Mouse (Mus musculus) c-Kit-positive CD71-positive TER-119-positive erythroid progenitor cells, embryonic 14.5 days (primary cell): ENCODE data around the gene Ammecr1.

Experiments used
- DNase-seq: peaks from one replicate; pipeline ENCODE4 v3.0.0-alpha.2; 2013; ENCODE audit warnings: low spot score

The Ammecr1 gene

GRCm38 (mm10) chrX:142966008-142966966 lies at the start of gene Ammecr1:
Ammecr1 (minus strand) TSS chrX:142966728.
- DNase-seq, result peak; percentile 59

GRCm38 (mm10) chrX:143014118-143014517 lies 47.6 kb upstream of the Ammecr1 start:
- DNase-seq, result no peak

- no peak for DNase-seq
Measured at GRCm38 (mm10) chrX:143012334-143012733, 45.8 kb upstream of the Ammecr1 start.

DNA sequence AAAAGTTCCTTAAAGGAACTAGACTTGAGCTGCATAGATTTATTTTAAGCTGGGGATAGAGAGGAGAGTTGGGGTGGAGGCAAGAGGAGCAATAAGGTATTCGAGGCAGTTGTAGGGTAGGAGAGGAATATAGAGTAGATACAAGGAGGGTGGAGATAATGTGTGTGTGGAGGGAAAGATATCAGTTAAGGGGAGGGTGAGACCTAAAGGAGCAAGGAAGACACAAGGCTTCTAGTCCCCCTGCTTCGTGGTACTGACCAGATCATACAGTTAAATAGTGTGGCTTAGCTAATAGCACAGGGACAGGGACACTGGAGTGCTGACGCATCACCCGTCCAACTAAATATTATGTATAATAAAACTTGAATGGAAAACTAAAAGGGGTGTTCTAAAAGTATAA lies 45.3 kb upstream of the Ammecr1 start:
- DNase-seq, result peak; percentile 56

GRCm38 (mm10) chrX:143004131-143004846 lies 37.8 kb upstream of the Ammecr1 start:
- DNase-seq, result no peak

DNA sequence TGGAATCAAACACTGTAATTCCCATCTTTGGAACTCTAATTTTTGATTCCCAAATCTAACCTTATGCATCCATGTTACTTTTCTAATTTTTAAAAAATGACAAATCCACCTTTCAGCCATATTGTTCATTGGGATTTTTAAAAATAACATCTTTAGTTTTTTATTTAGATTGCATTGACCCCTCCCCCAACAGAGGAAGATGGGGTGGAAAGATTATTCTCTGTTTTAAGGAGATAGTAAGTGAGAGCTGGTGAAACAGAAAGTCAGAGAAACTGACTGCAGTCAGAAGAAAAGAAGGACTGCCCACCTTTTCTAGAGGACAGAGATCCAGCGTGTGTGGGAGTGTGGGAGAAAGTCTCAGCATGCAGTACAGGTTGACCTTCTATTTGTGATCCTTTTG lies 30.7 kb upstream of the Ammecr1 start:
- DNase-seq, result no peak

DNA sequence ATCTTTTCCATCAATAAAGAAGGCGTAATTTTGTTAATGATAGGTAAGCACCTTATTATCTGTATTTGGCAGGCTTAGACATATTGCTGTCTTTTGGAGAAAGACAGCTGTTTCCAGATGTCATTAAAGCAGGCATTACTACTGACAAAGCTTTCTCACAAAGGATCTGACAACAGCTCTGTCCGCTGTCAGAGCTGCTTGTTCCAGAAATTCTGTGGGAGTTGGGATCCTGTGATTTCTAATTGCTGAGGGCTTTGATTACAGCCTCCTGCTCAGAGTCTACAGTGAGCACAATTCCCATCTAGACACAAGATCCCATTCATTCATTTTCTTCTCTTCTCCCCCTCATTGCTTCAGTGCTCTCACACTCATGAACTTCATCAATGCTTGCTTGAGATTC lies 28.0 kb upstream of the Ammecr1 start:
- no peak for DNase-seq

DNA sequence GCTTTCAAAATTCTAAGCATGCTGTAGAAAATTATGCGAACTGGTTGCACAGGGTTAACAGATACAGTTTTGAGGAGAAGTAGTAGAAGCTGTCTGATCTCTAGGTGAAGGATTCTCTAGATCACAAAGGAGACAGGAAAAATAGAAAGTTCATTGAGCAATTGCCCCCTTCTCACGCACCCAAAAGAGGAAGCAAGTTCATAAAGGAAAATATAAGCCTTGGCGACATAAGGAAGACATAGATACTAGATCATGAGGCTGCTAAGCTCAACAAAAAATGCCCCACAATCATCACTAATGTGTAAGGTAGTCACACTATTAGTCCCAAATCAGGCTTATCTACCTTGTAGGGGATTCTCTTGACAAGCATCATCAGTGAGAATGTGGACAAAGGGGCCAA lies 17.6 kb upstream of the Ammecr1 start:
- no peak for DNase-seq

DNA sequence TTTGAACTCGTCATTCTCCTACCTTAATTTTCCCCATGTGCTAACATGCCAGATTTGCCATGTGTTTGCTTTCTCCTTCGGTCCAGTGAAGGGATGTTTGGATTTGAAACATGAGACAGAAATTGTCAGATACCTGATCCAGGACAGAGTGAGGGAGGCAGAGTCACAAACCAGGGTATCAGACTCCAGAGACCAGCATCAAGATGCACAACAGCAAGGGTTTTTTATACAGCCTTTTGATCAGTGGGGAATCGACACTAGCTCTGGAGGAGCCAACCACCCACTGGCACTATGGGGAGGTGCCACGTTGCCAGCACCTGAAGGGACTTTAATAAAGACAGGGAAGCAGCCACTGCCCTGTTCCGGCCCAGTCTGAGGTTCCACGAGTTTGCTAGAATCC lies 17.1 kb upstream of the Ammecr1 start:
- no peak for DNase-seq

DNA sequence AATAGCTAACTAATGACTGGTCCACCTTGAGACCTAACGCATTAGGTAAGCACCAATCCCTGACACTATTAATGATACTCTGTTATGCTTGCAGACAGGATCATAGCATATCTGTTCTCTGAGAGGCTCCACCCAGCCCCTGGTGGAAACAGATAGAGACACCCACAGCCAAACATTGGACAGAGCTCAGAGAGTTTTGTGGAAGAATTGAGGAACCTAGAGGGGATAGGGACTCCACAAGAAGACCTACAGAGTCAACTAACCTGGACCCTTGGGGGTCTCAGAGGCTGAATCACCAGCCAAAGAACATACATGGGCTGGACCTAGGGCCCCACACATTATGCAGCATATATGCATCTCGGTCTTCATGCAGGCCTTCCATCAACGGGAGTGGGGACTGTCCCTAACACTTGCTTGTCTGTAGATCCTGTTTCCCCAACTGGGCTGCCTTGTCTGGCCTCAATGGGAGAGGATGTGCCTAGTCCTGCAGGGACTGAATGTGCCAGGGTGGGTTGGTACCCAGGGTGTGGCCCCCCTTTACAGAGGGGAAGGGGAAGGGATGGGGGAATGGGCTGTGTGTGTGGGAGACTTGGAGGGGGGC lies 15.1 kb upstream of the Ammecr1 start:
- peak; percentile 64 for DNase-seq

DNA sequence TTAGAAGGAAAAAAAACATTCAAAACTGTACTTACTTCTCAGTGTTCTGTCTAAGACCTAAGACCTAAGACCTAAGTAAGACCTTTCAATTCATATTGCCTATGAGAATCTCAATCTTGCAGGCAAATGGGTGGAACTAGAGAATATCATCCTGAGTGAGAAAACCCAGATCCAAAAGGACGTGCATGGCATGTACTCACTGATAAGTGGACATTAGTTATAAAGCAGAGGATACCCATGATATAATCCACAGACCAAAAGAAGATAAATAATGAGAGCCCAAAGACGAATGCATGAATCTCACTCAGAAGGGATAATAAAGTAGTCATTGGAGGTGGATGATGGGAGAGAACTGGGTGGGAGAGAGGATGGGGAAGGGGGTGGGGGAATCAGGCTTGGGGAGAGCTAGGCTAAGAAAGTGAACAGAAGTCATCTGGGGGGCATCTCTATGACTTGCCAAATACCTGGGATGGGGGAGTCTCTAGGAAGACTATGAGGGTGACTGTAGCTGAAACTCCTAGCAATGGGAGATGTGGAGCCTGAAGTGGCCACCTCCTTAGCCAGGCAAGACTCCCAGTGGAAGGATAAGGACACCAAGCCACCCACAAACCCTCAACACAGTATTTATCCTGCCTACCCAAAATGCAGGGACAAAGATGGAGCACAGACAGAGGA lies 14.5 kb upstream of the Ammecr1 start:
- DNase-seq, result no peak

DNA sequence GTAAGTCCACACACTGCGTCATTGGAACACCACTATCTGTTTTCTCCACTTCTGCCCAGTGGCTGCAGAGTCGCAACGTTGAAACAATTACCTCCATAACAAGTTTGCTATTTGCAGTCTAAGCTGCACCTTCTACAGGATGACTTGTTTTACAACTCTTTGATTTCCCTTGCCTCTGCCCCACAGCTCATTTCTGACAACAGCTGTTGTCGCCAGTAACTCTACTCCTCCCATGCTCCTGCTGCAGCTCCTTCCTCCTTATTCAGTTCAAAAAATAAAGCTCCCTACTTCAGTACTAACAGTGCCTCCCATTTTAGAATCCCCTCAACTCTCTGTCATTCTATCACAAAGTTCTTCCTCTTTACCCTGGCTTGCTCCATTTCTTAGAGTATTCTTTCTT lies 12.7 kb upstream of the Ammecr1 start:
- DNase-seq, result no peak

GRCm38 (mm10) chrX:142972443-142972970 lies 6.0 kb upstream of the Ammecr1 start:
- DNase-seq, result peak; percentile 64

GRCm38 (mm10) chrX:142971759-142972158 lies 5.2 kb upstream of the Ammecr1 start:
- no peak for DNase-seq

DNA sequence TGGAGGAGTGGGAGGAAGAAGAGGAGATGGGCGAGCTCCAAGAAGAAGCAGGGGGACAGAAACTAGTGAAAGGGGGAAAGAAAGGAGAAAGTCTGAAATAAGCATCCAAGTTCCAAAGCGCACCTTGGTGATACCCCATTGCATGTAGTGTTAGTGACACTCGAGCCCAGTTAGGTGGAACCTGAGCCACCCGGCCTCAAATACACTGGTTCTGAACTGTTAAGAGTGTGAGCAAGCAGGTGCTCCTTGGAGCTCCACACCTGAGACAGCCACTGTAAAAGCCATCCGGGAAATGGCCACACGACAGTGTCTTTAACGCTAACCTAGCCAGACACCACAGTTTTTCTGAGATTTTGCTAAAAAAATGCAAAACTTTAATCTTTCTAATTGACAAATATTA lies 539 bp upstream of the Ammecr1 start:
- DNase-seq, result no peak

DNA sequence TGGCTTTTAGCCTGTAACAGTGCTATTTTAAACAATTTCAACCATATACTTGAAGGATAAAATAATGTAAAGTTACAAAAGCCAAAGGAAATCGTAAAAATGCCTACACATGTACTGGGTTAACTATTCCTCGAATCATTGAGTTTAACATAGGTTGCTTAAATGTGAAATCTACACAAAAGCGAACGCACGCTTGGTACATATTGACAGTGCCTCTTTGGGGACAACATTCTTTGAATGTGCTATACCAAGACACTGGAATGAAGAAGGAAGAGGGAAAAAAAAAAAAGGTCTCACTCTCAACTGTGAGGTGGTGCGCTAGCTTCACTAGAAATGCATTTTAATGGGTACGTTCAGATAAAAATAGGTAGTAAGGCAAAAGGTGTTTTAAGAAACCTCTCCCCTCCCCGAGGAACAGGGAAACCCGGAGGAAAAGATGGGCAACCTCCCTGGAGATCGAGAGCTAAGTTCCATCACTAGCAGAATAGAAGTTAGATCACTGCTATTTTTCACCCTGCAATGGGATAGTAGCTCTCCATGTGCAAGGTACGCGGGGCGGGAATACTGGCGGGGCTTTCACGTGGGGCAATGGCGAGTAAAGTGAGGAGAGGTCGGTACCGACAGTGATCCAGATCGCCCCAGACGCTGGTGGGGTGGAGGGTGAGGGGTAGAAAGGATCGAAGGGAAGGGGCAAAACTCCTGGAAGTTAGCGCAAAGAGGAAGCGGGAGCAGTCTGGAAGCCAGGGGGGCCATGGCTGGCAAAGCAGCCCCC lies 1.1 kb downstream of the Ammecr1 start:
- no peak for DNase-seq

DNA sequence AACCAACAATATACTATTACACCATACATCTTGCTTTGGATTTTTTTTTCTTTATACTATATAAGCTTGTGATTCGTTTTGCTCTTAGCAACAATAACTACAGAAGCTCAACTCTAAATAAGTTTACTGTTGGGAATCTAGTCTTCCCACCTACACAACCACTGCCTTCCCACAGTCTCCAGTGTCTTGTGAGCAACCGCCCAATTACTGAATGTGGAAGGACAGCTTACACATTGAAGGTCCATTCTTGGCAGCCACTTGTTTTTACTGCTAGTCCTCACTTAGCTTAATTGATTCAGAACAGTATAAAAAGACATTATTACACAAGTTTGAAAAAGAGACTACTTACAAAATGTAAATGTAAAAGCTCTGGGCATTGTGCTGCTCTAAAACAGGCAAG lies 6.1 kb downstream of the Ammecr1 start:
- no peak for DNase-seq

DNA sequence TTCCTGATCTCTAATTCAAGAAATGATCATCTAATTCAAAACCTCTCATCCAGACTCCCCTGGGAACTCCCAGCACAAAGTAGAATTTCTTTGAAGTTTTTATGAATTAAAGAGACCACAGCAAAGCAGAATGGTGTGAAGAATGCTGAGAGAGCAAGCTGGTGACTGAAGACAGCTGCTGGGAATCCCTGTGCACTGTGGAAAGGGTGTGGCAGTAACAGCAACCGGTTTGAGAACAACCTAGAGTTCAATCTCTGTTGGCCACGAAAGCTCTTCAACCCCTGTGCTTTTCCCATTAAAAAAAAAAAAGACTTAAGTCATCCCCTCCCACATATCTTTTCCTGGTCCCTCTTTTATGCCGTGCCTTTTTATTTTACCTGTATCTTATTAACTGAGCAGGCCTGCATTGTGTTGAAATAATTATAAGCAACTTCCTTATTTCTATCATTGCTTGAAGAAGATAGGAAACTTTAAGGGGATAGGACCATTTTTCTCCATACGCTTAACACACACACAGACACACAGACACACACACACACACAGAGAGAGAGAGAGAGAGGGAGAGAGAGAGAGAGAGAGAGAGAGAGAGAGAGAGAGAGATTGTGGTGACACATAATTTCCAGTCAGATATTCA lies 6.7 kb downstream of the Ammecr1 start:
- DNase-seq, result no peak

DNA sequence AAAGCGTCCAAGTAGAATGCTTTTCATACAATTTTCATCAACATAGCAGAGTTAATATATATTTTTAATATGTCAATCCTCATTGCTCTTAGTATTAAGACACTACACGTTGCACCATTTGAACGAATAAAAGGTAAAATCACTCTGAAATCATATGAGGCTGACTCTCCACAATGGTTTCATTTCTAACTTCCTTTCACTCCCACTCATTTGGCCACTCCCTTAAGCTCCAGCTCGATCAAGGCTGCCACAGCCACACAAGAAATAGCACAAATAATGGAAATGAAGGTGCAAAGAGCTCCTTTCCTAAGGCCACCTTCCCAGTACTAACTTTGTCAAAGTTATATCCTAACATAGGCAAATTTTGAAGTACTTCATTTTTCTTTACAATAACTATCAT lies 38.1 kb downstream of the Ammecr1 start:
- DNase-seq, result no peak

DNA sequence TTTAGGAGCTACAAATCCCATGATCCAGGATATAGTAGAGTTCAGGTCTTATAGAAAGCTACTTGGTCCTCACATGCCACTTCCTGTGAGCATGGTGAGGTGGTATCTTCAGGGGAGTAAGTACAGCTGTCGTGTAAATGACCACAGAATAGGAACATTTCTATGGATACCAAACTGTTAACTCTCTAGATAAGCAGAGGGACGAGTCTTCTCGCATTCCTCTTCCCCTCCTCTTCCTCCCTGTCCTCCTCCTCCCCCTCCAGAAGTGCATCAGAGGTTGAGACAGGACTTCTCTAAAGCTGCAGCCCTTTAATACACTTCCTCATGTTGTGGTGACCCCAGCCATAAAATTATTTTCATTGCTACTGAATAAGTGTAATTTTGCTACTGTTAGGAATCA lies 49.1 kb downstream of the Ammecr1 start:
- no peak for DNase-seq

- DNase-seq, result no peak
Measured at GRCm38 (mm10) chrX:142916719-142917118, 49.8 kb downstream of the Ammecr1 start.
